Mouse (Mus musculus): ENCODE data around the gene Gm49358.

GRCm38 (mm10) chr10:86762384-86762730 is 1.4 kb upstream of the Gm49358 start:
- TF ChIP-seq CTCF (IDR thresholded peaks at IDR 0.05; ENCODE audit: insufficient read depth, low read length) (no peak), POLR2A (IDR thresholded peaks at IDR 0.05; ENCODE audit: borderline replicate concordance, extremely low read depth, low read depth, low read length) (no peak)
